Mouse (Mus musculus) ES-E14 (cell line): ENCODE measurements around the gene Elmod2.

Experiments used
- CHD2 ChIP-seq: IDR thresholded peaks from 2 replicates; pipeline ENCODE4 v1.6.1; 2014; ENCODE audit warnings: mild to moderate bottlenecking, low read depth, low read length, inconsistent platforms
- HCFC1 ChIP-seq: IDR thresholded peaks from 2 replicates; pipeline ENCODE4 v1.6.1; 2012; ENCODE audit warnings: low read length, inconsistent platforms, borderline replicate concordance; ENCODE audit not compliant: insufficient read depth
- MAFK ChIP-seq: IDR thresholded peaks from 2 replicates; pipeline ENCODE4 v1.6.1; 2014; ENCODE audit warnings: mild to moderate bottlenecking, low read depth, low read length, inconsistent platforms; ENCODE audit not compliant: insufficient read depth
- ZC3H11A ChIP-seq: IDR thresholded peaks from 2 replicates; pipeline ENCODE4 v1.6.1; 2012; ENCODE audit warnings: low read depth, mild to moderate bottlenecking, inconsistent platforms, low read length, borderline replicate concordance
- ZNF384 ChIP-seq: IDR thresholded peaks from 2 replicates; pipeline ENCODE4 v1.6.1; 2012; ENCODE audit warnings: low read depth, low read length, inconsistent platforms

- TF ChIP-seq MAFK (no peak), ZNF384 (no peak), CHD2 (no peak), HCFC1 (no peak), ZC3H11A (no peak)
Measured at GRCm38 (mm10) chr8:83348263-83348662, 16.0 kb upstream of the Elmod2 start, which contains the start of gene Mgat4d.
